Mouse (Mus musculus) CD8-positive naive resting alpha-beta T cell, adult 2 months (primary cell): Measurements from ENCODE around the gene Fndc10.
"Not testable (repeated sequence)": the region's sequence is repeated elsewhere in the genome, so short reads cannot be mapped to it uniquely, and the experiment has no call there.

Source experiments
- DNase-seq, 2 experiments: peaks; one replicate each; pipeline ENCODE4 v3.0.0; 2022; ENCODE audit warnings: low read depth in 2 of 2, low spot score in 2 of 2

Fndc10 gene

DNA sequence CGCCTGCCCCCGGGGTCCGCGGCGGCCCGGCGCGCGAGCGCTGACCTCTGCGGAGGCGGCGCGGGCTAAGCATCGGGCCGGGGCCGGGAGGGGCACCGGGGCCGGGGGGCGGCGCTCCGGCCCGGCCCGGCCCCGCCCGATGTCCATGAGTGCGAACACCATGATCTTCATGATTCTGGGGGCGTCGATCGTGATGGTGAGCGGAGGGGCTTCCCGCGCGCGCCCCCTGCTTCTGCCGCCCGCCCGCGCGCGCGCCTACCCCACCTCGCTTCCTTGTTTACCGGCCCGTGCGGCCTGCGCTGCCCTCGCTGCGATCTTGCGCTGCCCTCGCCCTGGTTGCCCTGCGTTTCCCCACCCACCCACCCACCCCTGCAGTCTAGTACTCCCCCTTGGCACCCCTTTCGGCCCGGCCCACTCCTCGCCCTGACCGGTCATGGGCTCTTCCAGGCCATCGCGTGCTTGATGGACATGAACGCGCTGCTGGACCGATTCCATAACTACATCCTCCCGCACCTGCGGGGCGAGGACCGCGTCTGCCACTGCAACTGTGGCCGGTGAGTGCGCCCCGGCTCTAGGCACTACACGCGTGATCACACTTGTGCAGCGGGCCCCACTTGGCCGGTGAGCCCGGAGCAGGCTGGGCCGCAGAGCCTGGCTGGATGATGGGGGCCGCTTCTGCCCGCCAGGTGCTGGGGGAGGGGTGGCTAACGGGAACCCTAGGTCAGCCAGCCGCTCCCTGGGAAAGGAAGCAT is 41.0 kb downstream of the Fndc10 start:
- peak; percentile 15 to 18 for DNase-seq

DNA sequence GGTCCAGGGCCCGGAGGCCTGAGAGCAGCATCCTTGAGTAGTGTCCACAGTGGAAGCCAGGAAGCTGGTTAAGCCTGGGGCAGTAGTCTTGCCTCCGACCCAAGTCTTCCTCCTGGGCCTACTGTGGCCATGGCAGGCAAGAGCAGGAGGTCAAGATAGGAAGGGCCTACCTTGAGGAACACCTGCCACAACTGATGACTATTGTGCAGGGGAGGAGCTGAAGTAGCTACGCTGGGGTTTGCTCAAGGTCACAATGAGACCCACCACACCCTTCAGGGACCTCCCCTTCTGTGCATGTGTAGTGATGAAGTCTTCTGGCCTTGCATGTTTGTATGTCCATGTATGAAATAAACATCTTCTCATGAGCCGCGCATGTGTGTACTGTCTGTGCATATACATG is 41.6 kb downstream of the Fndc10 start:
- DNase-seq: peak in 1 of 2 experiments; percentile 3

DNA sequence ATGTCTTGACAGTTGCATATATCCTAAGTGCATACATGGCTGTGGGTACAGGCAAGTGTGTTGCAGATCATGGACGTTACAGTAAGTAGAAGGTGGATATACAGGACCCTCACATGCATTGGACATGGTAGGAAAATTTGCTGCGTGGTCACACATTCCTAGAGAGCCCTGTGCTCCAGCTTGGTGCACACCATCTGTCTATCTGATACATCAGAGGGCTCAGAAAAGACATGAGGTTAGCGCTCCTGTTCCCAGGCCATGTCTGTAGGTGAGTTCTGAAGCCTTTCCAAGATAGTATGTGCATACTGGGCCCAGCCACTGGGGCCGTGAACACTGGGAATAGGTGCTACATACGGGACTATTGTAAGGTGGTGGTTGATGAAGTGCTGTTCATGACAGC is 42.3 kb downstream of the Fndc10 start:
- DNase-seq: no peak

DNA sequence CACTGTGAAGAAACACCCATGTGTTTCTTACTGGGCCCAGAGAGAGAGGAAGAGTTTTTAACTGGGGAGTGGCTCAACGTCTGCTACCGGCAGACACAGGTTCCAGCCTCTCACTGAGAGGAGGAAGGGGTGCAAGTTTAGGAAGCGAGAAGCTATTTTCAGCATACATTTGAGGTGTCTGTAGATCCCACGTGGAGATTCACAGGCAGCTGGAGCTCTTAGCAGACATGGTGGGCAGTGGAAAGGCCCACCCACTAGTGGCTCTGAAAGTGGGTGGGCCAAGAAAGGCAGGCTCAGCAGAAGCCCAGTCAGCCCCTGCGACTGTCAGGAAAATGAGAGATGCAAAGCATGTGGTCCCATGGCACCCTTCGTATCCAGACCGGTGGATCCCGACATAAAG is 44.1 kb downstream of the Fndc10 start:
- no peak for DNase-seq

DNA sequence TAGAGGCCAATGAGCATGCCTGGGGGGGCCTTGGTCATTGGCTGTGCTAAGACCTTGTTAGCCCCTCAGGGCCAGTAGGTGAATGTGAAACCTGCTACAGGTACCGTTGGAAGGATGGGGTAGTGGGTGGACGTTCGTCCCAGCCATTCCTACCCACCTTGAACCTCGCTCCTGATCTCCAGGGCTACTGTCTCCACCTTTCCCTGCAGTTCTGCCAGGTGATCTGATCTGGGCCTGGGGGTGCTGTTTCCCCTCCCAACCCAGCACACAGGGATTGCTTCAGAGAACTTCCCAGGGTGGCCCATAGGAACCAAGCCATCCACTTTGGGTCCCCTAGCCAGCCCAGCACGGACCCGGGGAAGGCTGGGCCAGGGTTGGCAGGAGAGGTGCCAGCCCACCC is 45.0 kb downstream of the Fndc10 start:
- DNase-seq: no peak

DNA sequence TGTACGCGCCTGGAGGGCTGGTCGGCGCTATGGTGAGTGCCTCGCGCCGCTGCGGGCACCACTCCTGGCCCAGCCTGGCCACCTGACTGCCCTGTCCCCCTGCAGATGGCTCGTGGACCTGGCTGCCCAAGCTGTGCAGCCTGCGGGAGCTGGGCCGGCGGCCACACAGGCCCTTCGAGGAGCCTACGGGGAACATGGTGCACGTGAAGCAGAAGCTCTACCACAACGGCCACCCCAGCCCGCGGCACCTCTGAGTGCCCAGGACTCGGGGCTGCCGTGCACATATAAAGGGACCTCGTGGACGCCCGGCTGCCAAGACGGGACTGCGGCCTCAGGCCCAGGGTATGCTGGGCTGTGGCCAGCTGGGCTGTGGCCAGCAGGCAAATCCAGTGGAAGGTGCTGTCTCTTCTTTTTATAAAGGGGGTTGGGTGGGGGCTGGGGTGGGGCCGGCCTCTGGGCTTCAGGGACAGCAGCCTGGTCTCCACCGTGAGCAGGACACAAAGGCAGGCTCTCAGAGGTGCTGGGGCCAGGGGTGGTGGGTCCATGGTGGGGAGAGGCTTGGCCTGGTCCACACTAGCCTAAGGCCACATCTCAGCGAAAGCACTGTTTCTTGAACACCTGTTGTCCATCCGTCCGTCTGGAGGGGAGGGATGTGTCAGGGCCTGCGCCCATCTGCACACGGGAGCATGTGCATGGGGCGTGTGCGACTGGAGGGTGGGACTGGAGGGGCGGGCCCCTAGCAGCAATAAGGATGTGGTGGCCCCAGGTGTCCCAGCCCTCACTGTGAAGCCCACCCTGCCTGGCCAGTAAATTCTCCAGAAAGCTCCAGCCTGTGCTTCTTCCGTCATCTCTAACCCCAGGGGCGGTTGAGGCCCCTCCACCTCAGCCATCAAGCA is 45.8 kb downstream of the Fndc10 start:
- no peak for DNase-seq

DNA sequence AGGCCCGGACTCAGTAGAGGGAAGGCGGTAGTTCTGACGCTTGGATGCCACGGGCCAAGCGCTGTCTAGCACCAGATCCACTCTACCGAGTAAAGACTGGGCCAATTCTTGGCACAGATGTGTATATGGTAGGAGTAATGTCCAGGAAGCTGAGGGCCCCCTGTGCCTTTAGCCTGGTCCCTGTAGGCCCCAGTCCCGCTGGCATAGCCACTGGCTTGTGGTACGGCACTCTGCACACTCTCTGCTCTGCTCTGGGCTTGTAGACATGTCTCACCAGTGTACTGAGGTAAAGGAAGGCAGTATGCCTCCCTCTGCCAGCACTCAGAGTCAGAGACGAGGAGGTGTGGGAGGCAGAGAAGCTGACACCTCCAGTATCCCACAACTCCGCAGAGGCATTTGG is 46.5 kb downstream of the Fndc10 start:
- DNase-seq: not testable (repeated sequence)

DNA sequence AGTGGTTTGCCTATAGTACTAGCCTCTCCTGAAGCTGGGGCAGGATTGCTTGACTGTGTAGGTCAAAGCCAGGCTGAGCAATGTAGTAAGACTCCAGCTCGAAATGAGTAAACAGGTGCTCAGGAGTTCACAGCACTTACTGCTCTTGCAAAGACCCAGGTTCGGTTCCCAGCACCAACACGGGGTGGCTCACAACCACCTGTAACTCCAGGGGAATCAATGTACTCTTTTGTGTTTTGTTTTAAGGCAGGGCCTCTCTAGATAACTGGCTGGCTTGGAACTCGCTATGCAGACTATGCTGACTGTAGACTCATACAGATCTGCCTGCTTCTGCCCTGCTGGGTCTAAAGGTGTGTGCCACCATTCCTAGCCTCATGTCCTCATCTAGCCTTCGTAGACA is 48.5 kb downstream of the Fndc10 start:
- no peak for DNase-seq

DNA sequence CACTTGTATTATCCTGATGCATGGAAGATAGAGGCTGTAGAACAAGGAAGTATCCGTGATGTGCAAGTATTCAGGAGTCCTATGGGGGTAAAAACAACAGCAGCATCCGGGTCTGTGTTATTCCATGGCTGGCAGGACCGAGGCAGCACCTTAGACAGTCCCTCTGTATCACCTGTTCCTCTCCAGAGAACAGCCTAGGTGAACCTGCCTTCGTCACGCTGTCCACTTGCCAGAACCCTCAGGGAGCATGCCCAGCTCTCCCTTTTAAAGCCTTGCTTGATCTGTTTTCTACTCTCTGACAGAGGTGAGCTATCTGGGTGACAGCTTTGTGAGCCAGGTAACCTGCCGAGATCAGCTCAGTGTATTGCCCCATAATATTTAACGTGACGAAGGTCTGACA is 50.3 kb downstream of the Fndc10 start:
- DNase-seq: no peak

DNA sequence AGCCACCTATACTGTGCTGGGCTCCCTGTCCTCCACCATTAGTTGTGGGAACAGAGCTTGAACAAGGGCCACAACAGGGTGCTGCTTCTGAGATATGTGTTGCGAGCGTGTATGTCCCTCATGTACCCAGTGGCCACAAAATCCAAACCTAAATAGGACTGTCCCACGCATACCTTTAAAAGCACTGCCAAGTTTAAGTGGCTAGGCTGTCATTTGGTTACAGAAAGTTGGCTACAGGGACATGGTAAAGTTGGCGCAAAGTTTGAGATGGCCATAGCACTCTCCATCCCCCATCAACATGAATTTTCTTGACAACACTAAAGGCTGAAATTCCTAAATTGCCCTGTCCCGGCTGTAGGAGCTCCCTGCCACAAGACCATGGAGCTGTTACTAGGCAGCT is 51.0 kb downstream of the Fndc10 start:
- DNase-seq: no peak
